Mouse (Mus musculus): Measurements from ENCODE around the gene Amn.

DNA sequence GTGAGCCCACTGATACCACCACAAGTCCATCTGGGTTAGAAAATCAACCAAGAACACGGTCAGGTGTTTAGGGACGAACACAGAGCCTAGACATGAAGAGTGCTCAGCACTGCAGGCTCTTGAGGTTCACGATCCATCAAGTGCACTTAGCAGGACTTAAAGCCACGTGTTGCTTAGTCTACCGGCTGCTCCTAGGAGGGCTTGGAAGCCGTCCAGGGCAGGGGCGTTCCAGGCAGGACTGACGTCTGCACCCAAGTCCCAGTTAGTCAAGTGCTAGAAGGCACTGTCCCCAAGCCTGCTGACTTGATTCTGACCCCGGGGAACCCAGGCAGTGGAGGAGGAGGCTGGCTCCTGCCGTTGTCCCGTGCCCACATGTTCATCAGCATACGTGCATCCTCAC, 49.7 kb downstream of the Amn start:
- TF ChIP-seq GATA1 (IDR thresholded peaks at IDR 0.05; ENCODE audit: borderline replicate concordance, low read length) (no peak), FLI1 (IDR thresholded peaks at IDR 0.05; ENCODE audit: low read length) (no peak)

Data from megakaryocyte, embryonic 14.5 days (primary cell).